Mouse (Mus musculus) liver, embryonic 14.5 days (tissue): Measurements from ENCODE around the gene Il5ra.

ENCODE experiments used
- CTCF ChIP-seq: IDR thresholded peaks from 2 replicates; pipeline ENCODE4 v1.5.1; 2016; ENCODE audit warnings: antibody characterized with exemption, low read depth, control low read depth
- EP300 ChIP-seq: IDR thresholded peaks from 2 replicates; pipeline ENCODE4 v1.6.1; 2016; ENCODE audit warnings: antibody characterized with exemption, low read depth

DNA sequence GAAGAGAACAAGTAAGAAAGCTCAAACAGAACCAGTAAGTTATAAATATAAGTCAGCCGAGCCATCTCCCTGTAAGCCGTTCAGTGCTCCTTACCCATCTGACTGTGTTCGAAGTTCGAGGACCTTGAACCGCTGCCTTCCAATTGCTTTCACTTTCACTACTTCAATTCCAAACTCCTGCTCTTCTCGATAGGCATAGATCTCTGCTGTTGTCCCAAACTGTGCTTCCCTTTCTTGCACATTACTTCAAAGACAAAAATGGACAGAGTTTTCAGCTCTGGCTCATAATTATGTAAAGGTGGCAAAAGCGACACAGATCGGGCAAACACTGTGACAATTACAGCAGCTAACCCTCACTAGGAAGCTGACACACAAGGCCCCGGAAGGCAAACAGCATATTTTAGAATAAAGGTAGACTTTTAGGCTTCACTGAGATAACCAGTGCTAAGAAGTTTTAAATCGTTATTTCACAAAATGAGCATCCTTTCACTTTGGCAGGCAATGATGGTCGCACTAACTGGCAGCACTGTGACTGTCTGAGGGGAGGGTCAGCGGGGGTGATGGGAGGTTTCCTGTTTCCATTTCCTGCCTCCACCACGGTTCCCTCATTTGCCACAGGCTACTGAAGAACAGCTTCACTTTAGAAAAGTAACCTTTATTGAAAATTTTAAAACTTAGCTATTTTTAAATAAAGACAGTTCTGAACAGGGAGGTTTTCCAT, 45.4 kb upstream of the Il5ra start:
- TF ChIP-seq CTCF = no peak
- no peak for TF ChIP-seq EP300
